ENCODE assay signal across 8 mouse cellular contexts in genomic region chr5:98081204-98081603, GRCm38 (mm10).
"Had no signal": no experiment of that assay in that cellular context is flagged by ENCODE, and none has a peak within 500 bp of the region (broad histone marks: within the 10 kb centered on the region; RNA-seq: fewer than 3 reads in every experiment).

No protein-coding gene starts in this region.

- DNase-seq: liver, postnatal 0 days; lung, adult 2 months; lung, postnatal 14 days; lung, postnatal 36 days; right cerebral cortex, postnatal 25 days; thymus, adult 18-20 months; thymus, postnatal 14 days; thymus, postnatal 4 days had no signal
